Mouse (Mus musculus) E14TG2a.4 (cell line): Measurements from ENCODE around the gene Sult1d1.

Experiments
- CTCF ChIP-seq: conservative IDR thresholded peaks from 2 replicates; pipeline ENCODE4 v1.5.1; 2014; ENCODE audit warnings: low read length
- NANOG ChIP-seq: IDR thresholded peaks from 2 replicates; pipeline ENCODE4 v1.6.1; 2014; ENCODE audit warnings: borderline replicate concordance, low read length, mixed read lengths
- POU5F1 ChIP-seq: IDR thresholded peaks from 2 replicates; pipeline ENCODE4 v1.6.1; 2014; ENCODE audit warnings: low read length, borderline replicate concordance

DNA sequence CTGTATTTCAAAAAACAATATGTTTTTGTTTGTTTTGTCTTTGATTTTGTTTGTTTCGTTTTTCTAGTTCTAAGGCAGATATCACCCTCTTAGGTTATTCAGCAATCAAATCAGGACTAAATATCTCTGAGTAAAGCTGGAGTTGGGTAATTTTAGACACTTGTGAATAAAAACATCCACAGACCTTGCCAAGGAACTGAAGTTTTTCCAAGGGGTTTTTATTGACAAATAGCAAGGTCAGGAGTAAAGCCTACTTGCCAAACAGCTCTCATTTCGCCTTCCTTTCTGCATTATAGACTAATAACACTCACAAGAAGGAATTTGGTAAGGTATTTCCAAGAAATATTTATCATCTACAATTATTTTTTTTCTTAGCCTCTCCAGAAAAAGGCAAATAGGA is 29.1 kb upstream of the Sult1d1 start:
- TF ChIP-seq CTCF (no peak), NANOG (no peak), POU5F1 (no peak)
